Mouse (Mus musculus) monocyte, adult 5-6 weeks (primary cell): Measurements from ENCODE around the gene Cldn4. TPM values are rescaled to one million over a fixed set of nuclear protein-coding genes. Genes with fewer than 3 reads are reported as not detected.
"Not testable (repeated sequence)": the region's sequence is repeated elsewhere in the genome, so short reads cannot be mapped to it uniquely, and the experiment has no call there.

Experiments
- ATAC-seq: fragments of 153-309, 156-312 bp; replicated peaks from 2 replicates; pipeline ENCODE4 v1.8.0; 2017; ENCODE audit warnings: mild to moderate bottlenecking; ENCODE audit not compliant: low TSS enrichment, insufficient number of reproducible peaks, severe bottlenecking, poor library complexity, low FRiP score
- total RNA-seq: library from RNA; stranded (forward); fragments of 200-1000, 200-491, 200-594 nt; gene quantifications from 3 replicates; pipeline ENCODE4 v1.2.3, GENCODE M21; 2017

The Cldn4 gene
- total RNA-seq, 1 experiment from 2014 or later, result not detected

- ATAC-seq, result peak; percentile 42; the same call in 1 of the 2 replicates
Measured at GRCm38 (mm10) chr5:134965852-134966821, 19.4 kb upstream of the Cldn4 start.

GRCm38 (mm10) chr5:134965473-134965851 is 18.7 kb upstream of the Cldn4 start:
- ATAC-seq, result peak; percentile 79

GRCm38 (mm10) chr5:134964655-134965054 is 17.9 kb upstream of the Cldn4 start:
- ATAC-seq, result not testable (repeated sequence)

- ATAC-seq, result no peak
Measured at GRCm38 (mm10) chr5:134963546-134963945, 16.8 kb upstream of the Cldn4 start.

- ATAC-seq, result no peak
Measured at GRCm38 (mm10) chr5:134961519-134961918, 14.8 kb upstream of the Cldn4 start.

GRCm38 (mm10) chr5:134960430-134960829 is 13.7 kb upstream of the Cldn4 start:
- no peak for ATAC-seq

GRCm38 (mm10) chr5:134959114-134959513 is 12.4 kb upstream of the Cldn4 start:
- no peak for ATAC-seq

GRCm38 (mm10) chr5:134955491-134955890 is 8.8 kb upstream of the Cldn4 start:
- ATAC-seq, result no peak

- no peak for ATAC-seq
Measured at GRCm38 (mm10) chr5:134951053-134951884, 4.5 kb upstream of the Cldn4 start.

GRCm38 (mm10) chr5:134948085-134948439 is 1.3 kb upstream of the Cldn4 start:
- ATAC-seq, result no peak

- ATAC-seq, result no peak
Measured at GRCm38 (mm10) chr5:134947420-134948084, 818 bp upstream of the Cldn4 start.

GRCm38 (mm10) chr5:134946063-134946856 is 474 bp downstream of the Cldn4 start:
- no peak for ATAC-seq

GRCm38 (mm10) chr5:134945266-134945959 is 1.3 kb downstream of the Cldn4 start:
- ATAC-seq, result no peak

GRCm38 (mm10) chr5:134944179-134944578 is 2.6 kb downstream of the Cldn4 start:
- no peak for ATAC-seq

GRCm38 (mm10) chr5:134942740-134943139 is 4.0 kb downstream of the Cldn4 start:
- ATAC-seq, result no peak

- ATAC-seq, result no peak
Measured at GRCm38 (mm10) chr5:134941472-134942209, 5.1 kb downstream of the Cldn4 start.

GRCm38 (mm10) chr5:134939554-134939953 is 7.2 kb downstream of the Cldn4 start:
- not testable (repeated sequence) for ATAC-seq
